ENCODE assay signal across 14 mouse cellular contexts in genomic region chr15:79896080-79896725, GRCm38 (mm10). TPM values are rescaled to one million over a fixed set of nuclear protein-coding genes. Genes with fewer than 3 reads are reported as not detected.
A peak's percentile ranks its signal among the peaks of the same experiment; 100 is the strongest.
DNase-seq lines count a peak whose midpoint lies in the region; ATAC-seq lines count a peak whose summit lies in the region.
"Had no signal": no experiment of that assay in that cellular context is flagged by ENCODE, and none has a peak within 500 bp of the region (broad histone marks: within the 10 kb centered on the region; RNA-seq: fewer than 3 reads in every experiment).

No protein-coding gene starts in this region.

- H3K9me3 ChIP-seq in liver, embryonic 11.5 days (ENCODE audit: control insufficient read depth, low read length), result no peaks in the 10 kb centered on the region
- H3K9me3 ChIP-seq in liver, embryonic 15.5 days (replicated peaks), result no peaks in the 10 kb centered on the region
- H3K9me3 ChIP-seq: forebrain, embryonic 10.5 days; heart, embryonic 10.5 days; hindbrain, embryonic 13.5 days had no signal

- no peak overlapping the region for H3K4me2 ChIP-seq in liver, embryonic 11.5 days
- H3K4me2 ChIP-seq in liver, embryonic 15.5 days, result peak overlapping the region; percentile 27; the same call in 1 of the 2 replicates
- H3K4me2 ChIP-seq: hindbrain, embryonic 13.5 days had no signal

- peaks cover 5% of the 10 kb centered on the region; the same call in 1 of the 2 replicates for H3K36me3 ChIP-seq in liver, embryonic 11.5 days (ENCODE audit: control insufficient read depth, insufficient read depth, low read length)
- H3K36me3 ChIP-seq in liver, embryonic 15.5 days (replicated peaks), result peaks cover 42% of the 10 kb centered on the region
- H3K36me3 ChIP-seq: forebrain, embryonic 10.5 days; hindbrain, embryonic 13.5 days had no signal

- no peak overlapping the region for H3K9ac ChIP-seq in liver, embryonic 11.5 days (ENCODE audit: low read depth, low read length)
- 0 out of 2 replicates have a peak overlapping the region, but pooled peaks have one; percentile 5 for H3K9ac ChIP-seq in liver, embryonic 15.5 days
- H3K9ac ChIP-seq: hindbrain, embryonic 13.5 days had no signal

- WGBS in liver, embryonic 11.5 days, result 71% methylated on average over 9 of the region's 9 CpGs
- 62% methylated on average over 9 of the region's 9 CpGs for WGBS in liver, embryonic 15.5 days (ENCODE audit: insufficient replicate concordance)

- no peak for ATAC-seq in liver, embryonic 11.5 days (replicated peaks; ENCODE audit: low FRiP score)
- ATAC-seq in CD4-positive, CD25-positive, alpha-beta regulatory T cell, adult 4 months, result peak; percentile 12
- peak; percentile 14 for ATAC-seq in activated CD4-positive, CD25-positive, alpha-beta regulatory T cell, adult 4 months
- no peak for ATAC-seq in liver, embryonic 15.5 days (ENCODE audit: insufficient read depth)

- no peaks in the 10 kb centered on the region for H3K27me3 ChIP-seq in liver, embryonic 11.5 days (replicated peaks; ENCODE audit: control insufficient read depth, insufficient read depth, low read length)
- H3K27me3 ChIP-seq in liver, embryonic 15.5 days, result no peaks in the 10 kb centered on the region

- peak overlapping the region; percentile 56 for H3K27ac ChIP-seq in liver, embryonic 11.5 days (ENCODE audit: low read depth, low read length)
- peak overlapping the region; percentile 69 for H3K27ac ChIP-seq in liver, embryonic 15.5 days (replicated peaks)
- H3K27ac ChIP-seq: forebrain, embryonic 10.5 days; heart, embryonic 10.5 days; hindbrain, embryonic 13.5 days had no signal

- H3K4me1 ChIP-seq in liver, embryonic 11.5 days (replicated peaks; ENCODE audit: control insufficient read depth, insufficient read depth, low read length), result peaks cover 19% of the 10 kb centered on the region
- peaks cover 53% of the 10 kb centered on the region for H3K4me1 ChIP-seq in liver, embryonic 15.5 days (replicated peaks)

- DNase-seq in liver, embryonic 11.5 days (ENCODE audit: low spot score), result no peak
- DNase-seq in liver, result no peak
- no peak for DNase-seq in right cerebral cortex, postnatal 10 days (ENCODE audit: low spot score in 2 of 2)
- DNase-seq in right cerebral cortex, postnatal 14 days, result no peak
- DNase-seq in right cerebral cortex, postnatal 25 days, result no peak
- DNase-seq: adrenal gland, postnatal 25 days; cerebellum, adult 2 months; embryo, embryonic 11 days had no signal

- no peak overlapping the region for H3K4me3 ChIP-seq in liver, embryonic 11.5 days (ENCODE audit: low read depth, low read length)
- no peak overlapping the region for H3K4me3 ChIP-seq in liver, embryonic 15.5 days (replicated peaks)
- H3K4me3 ChIP-seq: forebrain, embryonic 10.5 days; heart, embryonic 10.5 days; hindbrain, embryonic 13.5 days had no signal

RNA-seq across cellular contexts. Expression of gene Apobec3, which starts 4.7 kb away (rescaled TPM):
- polyA plus RNA-seq in liver, embryonic 11.5 days (2014; fragmentation: Nextera tagmentation; extraction: Ambion mirVana), result 72.8 and 76.7 TPM in 2 replicates
- 100 to 1,000 TPM; 560 to 705 TPM for polyA plus RNA-seq in CD4-positive, CD25-positive, alpha-beta regulatory T cell, adult 4 months (2017; shearing (Covaris generic))
- polyA plus RNA-seq in activated CD4-positive, CD25-positive, alpha-beta regulatory T cell, adult 4 months (2017; shearing (Covaris generic)), result 100 to 1,000 TPM; 505 to 519 TPM
- polyA plus RNA-seq in liver, embryonic 15.5 days (2015; fragmentation: Nextera tagmentation; extraction: Ambion mirVana), result 33.5 and 34.5 TPM in 2 replicates

Comparison
In these comparisons a context has a peak if more than half of its experiments do, and no peak if none do; other contexts are left out.
1. ATAC-seq: peak in CD4-positive, CD25-positive, alpha-beta regulatory T cell, adult 4 months (single experiment) and activated CD4-positive, CD25-positive, alpha-beta regulatory T cell, adult 4 months (single experiment); none in liver, embryonic 11.5 days (single experiment) and liver, embryonic 15.5 days (single experiment).